Mouse (Mus musculus): ENCODE results near the gene Mfsd4b2. TPM values are rescaled to one million over a fixed set of nuclear protein-coding genes. Genes with fewer than 3 reads are reported as not detected.
"Not testable (repeated sequence)": the region's sequence is repeated elsewhere in the genome, so short reads cannot be mapped to it uniquely, and the experiment has no call there.

The Mfsd4b2 gene
- polyA plus RNA-seq (2015; fragmentation: Nextera tagmentation; extraction: Ambion mirVana): 0.14 and 0.16 TPM in 2 replicates

- DNase-seq (ENCODE audit: low spot score): no peak
These were observed at the start of gene Mfsd4b2 for GRCm38 (mm10) chr10:39926616-39927139. TSS of gene Mfsd4b2 (minus strand) at chr10:39926923.

DNA sequence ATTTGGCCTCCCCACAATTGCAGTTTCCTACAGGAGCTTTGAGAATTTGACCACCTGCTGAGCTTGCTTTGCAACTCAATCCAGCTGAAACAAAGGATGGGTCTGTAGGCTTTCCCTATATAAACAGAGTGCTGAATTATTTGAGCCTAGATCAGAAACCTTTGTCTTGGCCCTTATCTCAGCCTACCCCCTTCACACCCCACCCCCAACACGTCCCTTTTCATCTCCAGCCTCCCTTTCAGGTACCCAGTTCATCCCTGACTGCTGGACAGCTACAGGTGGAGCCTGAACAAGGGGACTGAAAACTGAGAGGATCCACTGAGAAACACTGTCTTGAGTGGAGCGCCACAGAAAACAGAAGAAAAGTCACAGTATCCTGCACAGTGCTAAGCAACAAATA is 49.0 kb upstream of the Mfsd4b2 start:
- no peak for DNase-seq (ENCODE audit: low spot score)

- no peak for DNase-seq (ENCODE audit: low spot score)
These were observed 48.3 kb upstream of the Mfsd4b2 start for GRCm38 (mm10) chr10:39974982-39975381.

GRCm38 (mm10) chr10:39967512-39967911 is 40.8 kb upstream of the Mfsd4b2 start:
- no peak for DNase-seq (ENCODE audit: low spot score)

DNA sequence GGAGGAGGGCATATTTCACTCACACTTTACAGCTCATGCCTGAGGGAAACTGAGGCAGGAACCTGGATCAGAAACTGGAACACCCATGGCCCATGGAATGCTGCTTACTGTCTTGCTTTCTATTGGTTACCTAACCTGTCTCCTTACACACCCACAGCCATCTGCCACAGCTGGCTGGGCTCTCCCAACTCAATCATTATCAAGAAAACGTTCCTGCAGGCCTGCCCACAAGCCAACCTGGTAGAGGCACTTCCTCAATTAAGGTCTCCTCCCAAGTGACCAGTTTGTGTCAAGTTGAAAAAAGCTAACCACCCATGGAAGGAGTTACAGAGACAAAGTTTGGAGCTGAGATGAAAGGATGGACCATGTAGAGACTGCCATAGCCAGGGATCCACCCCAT is 35.2 kb upstream of the Mfsd4b2 start:
- no peak for DNase-seq (ENCODE audit: low spot score)

DNA sequence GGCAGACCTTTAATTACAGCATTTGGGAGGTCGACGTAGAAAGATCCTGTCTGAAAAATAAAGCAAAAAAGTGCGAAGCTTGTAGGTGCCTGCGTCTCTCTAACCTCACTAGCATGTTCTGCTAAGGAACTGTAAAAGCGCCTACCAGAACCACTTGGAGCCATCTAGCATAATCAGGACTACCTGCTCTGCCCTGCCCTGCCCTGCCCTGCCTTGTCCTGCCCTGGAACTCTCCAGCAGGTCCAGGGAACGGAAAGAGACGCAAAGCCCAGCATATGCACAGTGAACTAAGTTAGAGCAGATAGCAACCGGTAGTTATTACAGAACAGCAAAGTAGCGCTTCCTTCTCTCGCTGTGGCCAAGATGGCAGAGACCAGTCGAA is 33.7 kb upstream of the Mfsd4b2 start:
- no peak for DNase-seq (ENCODE audit: low spot score)

DNA sequence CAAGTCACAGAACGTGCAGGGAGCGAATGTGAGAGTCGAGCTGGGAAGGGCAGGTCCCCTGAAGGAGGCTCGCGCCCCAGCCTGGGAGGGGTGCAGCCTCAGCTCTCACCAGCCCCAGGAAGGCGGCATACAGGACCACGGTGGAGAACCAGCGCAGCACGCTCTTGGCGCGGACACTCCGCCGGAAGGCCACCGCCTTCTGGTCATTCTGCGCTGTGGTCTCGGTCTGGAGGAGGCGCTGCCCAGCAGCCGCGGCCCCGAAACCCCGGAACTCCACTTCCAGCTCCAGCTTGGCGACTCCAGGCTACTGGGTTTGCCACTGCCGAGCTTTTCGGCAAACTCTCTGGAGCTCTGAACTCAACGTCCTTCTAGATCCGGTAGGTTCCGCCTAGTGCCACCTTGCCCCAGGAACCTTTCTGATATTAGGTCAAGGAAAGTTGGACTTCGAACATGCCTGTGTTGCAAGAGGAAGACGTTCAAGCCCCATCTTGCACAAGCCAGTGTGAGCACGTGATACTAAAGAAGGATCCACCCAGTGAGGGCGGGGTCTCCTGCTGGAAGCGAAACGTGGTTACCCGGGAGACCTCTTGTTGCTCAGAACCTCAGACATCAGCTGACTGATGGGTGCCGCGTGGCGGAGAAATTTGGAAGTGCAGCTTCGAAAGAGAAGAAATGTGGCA is 33.2 kb upstream of the Mfsd4b2 start, which contains the start of gene Mfsd4b3:
Mfsd4b3 (minus strand) TSS at position 393 of the 680 bp plus-strand sequence.
- peak; percentile 96 for DNase-seq (ENCODE audit: low spot score)

DNA sequence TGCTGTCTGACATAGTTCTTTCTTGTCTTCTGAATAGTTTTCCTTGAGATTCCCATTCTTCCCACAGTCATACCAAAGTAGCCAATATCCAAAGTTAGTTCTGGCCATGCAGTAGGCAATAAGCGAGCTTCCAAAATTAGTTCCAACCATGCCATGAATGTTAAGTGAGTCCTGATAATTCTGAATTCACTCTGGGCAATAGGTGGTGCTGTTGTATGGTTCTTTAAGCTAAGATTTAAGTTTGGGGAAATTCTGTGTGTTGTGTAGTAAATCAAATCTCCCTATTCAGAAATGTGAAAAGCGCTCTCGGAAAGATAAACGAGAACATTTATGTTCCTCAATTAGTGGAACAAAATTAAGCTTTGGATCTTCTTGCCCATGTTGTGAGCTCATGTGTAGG is 31.5 kb upstream of the Mfsd4b2 start:
- peak; percentile 33 for DNase-seq (ENCODE audit: low spot score)

- DNase-seq (ENCODE audit: low spot score): no peak
These were observed 29.7 kb upstream of the Mfsd4b2 start for GRCm38 (mm10) chr10:39956340-39956878.

DNA sequence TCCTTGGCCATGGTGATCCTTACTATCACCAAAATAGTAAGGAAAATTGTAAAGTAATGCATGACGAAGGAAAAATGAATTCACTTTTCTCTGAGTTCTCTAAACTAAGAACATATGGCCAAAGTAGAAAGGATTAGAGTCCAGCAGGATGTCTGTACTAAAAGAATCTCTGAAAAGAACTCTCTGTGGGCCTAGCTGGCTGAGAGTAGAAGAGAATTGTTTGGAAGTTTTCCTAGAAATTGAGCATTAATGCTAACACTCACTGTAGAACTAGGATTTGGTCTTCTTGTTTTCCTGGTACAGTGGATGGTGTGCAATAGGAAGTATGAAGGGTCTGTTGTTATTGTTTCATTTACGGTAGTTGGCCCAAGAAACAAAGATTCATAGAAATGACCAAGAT is 28.4 kb upstream of the Mfsd4b2 start:
- no peak for DNase-seq (ENCODE audit: low spot score)

DNA sequence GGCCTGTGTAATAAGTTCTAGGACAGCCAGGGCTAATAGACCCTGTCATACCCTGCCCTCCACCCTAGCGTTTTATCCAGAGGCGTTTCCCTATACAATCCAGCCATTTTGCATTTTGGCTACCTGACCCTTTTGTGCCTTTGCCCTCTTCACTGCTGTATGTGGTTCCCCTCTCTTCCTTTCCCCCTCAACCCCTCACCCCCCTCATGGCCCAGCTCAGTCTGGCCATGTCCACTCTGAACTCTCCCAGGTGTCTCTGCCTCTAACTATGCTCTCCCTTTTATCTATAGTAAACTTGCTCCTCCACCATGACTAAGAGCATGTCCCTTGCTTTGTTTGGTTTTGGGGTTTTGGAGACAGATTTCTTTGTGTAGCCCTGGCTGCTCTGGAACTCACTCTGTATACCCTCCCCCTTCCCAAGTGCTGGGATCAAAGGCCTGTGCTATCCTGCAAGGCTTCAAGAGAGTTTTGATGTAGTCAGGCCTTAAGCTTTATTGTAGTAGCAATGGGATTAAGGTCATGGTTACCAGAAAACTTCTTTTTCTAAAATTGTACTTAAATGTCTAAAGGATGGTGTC is 22.7 kb upstream of the Mfsd4b2 start:
- DNase-seq (ENCODE audit: low spot score): no peak

DNA sequence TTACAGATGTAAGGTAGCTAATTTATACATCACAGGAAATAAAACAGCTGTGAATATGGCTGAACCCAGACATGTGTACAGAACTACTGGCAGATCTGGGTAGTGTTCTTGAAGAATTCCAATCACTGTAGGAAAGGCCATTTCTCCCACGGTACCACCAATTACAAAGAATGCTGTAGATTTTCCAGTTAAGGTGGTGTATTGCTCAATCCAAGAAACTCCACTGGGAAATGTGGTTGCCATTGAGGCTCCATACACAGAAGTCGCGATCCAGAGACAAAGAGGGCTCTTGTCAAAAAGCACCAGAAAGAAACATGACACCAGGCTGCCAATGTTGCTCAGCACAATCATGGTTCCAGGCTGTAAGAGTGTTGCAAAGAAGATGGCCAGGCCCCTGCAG is 20.5 kb upstream of the Mfsd4b2 start:
- DNase-seq (ENCODE audit: low spot score): not testable (repeated sequence)

- DNase-seq (ENCODE audit: low spot score): no peak
These were observed 9.8 kb upstream of the Mfsd4b2 start for GRCm38 (mm10) chr10:39936553-39936952.

GRCm38 (mm10) chr10:39924556-39924955 is 2.2 kb downstream of the Mfsd4b2 start:
- not testable (repeated sequence) for DNase-seq (ENCODE audit: low spot score)

GRCm38 (mm10) chr10:39912616-39913015 is 14.1 kb downstream of the Mfsd4b2 start:
- DNase-seq (ENCODE audit: low spot score): no peak

GRCm38 (mm10) chr10:39908768-39909441 is 17.8 kb downstream of the Mfsd4b2 start:
- DNase-seq (ENCODE audit: low spot score): no peak

- no peak for DNase-seq (ENCODE audit: low spot score)
These were observed 19.7 kb downstream of the Mfsd4b2 start for GRCm38 (mm10) chr10:39906799-39907658.

GRCm38 (mm10) chr10:39904191-39904590 is 22.5 kb downstream of the Mfsd4b2 start:
- DNase-seq (ENCODE audit: low spot score): no peak

DNA sequence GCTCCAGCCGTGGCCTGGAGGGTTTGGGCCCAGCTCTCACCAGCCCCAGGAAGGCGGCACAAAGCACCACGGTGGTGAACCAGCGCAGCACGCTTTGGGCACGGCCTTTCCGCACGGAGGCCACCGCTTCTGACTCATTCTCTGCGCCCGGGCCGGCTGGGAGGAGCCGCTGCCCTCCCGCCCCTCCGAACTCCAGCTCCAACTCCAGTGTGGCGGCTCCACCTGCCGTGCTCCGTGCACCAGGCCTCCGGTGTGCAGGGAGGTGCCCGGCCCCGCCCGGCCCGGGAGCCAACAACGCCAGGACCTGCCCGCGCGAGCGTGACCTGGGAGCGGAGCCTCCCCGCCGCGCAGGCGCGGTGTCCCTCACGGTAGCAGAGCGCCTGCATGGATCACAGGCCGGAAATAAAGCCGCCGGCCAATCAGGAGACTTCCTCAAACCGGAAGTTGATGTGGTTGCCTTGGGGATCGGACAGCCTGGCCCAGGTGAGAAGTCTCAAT is 27.8 kb downstream of the Mfsd4b2 start, which contains the start of gene Mfsd4b4:
Mfsd4b4 (minus strand) TSS at position 365 of the 498 bp plus-strand sequence.
- DNase-seq (ENCODE audit: low spot score): peak; percentile 92

- DNase-seq (ENCODE audit: low spot score): peak; percentile 20
These were observed 30.2 kb downstream of the Mfsd4b2 start for GRCm38 (mm10) chr10:39896503-39896902.
